Mouse (Mus musculus): ENCODE measurements around the gene Helz.
"Not testable (repeated sequence)": the region's sequence is repeated elsewhere in the genome, so short reads cannot be mapped to it uniquely, and the experiment has no call there.

GRCm38 (mm10) chr11:107586129-107586528 lies 38.4 kb downstream of the Helz start:
- TF ChIP-seq POLR2A, CTCF (IDR thresholded peaks at IDR 0.05; ENCODE audit: insufficient read depth, low read depth, low read length): not testable (repeated sequence)
